Mouse (Mus musculus): Measurements from ENCODE around the gene Cd200r4. TPM values are rescaled to one million over a fixed set of nuclear protein-coding genes. Genes with fewer than 3 reads are reported as not detected.
"Not testable (repeated sequence)": the region's sequence is repeated elsewhere in the genome, so short reads cannot be mapped to it uniquely, and the experiment has no call there.

Gene Cd200r4
- polyA plus RNA-seq, 1 experiment from 2014 or later, result not detected

- CTCF ChIA-PET, result interaction anchor here (1.1 kb wide), 1 partner anchor 342 kb away, joined by 3 read pairs; no protein-coding TSS in a partner anchor
Measured at GRCm38 (mm10) chr16:44779494-44779893, 32.0 kb upstream of the Cd200r4 start.

GRCm38 (mm10) chr16:44780751-44781150, 30.8 kb upstream of the Cd200r4 start:
- DNase-seq (ENCODE audit: low read depth, low spot score), result no peak
- POLR2A ChIA-PET, result no interaction called here
- no peak for ATAC-seq
- H3K27me3 ChIP-seq, result no peaks in the 10 kb centered on the region
- TF ChIP-seq CTCF (IDR thresholded peaks at IDR 0.05), result peak; percentile 27
- CTCF ChIA-PET, result interaction anchor here (1.1 kb wide), 1 partner anchor 341 kb away, joined by 3 read pairs; no protein-coding TSS in a partner anchor
- in situ Hi-C loops (cut with MboI; ENCODE audit: low pct_unique_long_range_greater_than_20kb), result no loop called here

More at GRCm38 (mm10) chr16:44779494-44779893, 32.0 kb upstream of the Cd200r4 start:
- POLR2A ChIA-PET, result no interaction called here
- H3K27me3 ChIP-seq, result no peaks in the 10 kb centered on the region
- DNase-seq (ENCODE audit: low read depth, low spot score) (no peak), ATAC-seq (no peak)
- TF ChIP-seq CTCF (IDR thresholded peaks at IDR 0.05), result no peak
- in situ Hi-C loops (cut with MboI; ENCODE audit: low pct_unique_long_range_greater_than_20kb), result no loop called here

GRCm38 (mm10) chr16:44786934-44787333, 24.6 kb upstream of the Cd200r4 start:
- CTCF ChIA-PET, result no interaction called here
- DNase-seq (ENCODE audit: low read depth, low spot score) (no peak), ATAC-seq (no peak)
- POLR2A ChIA-PET, result no interaction called here
- TF ChIP-seq CTCF (IDR thresholded peaks at IDR 0.05), result no peak
- no peaks in the 10 kb centered on the region for H3K27me3 ChIP-seq
- in situ Hi-C loops (cut with MboI; ENCODE audit: low pct_unique_long_range_greater_than_20kb), result no loop called here

GRCm38 (mm10) chr16:44794416-44794815, 17.1 kb upstream of the Cd200r4 start:
- DNase-seq (ENCODE audit: low read depth, low spot score), result no peak
- POLR2A ChIA-PET, result no interaction called here
- no peak for ATAC-seq

GRCm38 (mm10) chr16:44805976-44806375, 5.6 kb upstream of the Cd200r4 start:
- DNase-seq (ENCODE audit: low read depth, low spot score) (no peak), ATAC-seq (no peak)
- ChIA-PET CTCF (no interaction called here), POLR2A (no interaction called here)
- no peaks in the 10 kb centered on the region for H3K27me3 ChIP-seq
- TF ChIP-seq CTCF (IDR thresholded peaks at IDR 0.05), result no peak
- in situ Hi-C loops (cut with MboI; ENCODE audit: low pct_unique_long_range_greater_than_20kb), result no loop called here

More at GRCm38 (mm10) chr16:44794416-44794815, 17.1 kb upstream of the Cd200r4 start:
- TF ChIP-seq CTCF (IDR thresholded peaks at IDR 0.05), result no peak
- H3K27me3 ChIP-seq, result no peaks in the 10 kb centered on the region
- in situ Hi-C loops (cut with MboI; ENCODE audit: low pct_unique_long_range_greater_than_20kb), result no loop called here
- CTCF ChIA-PET, result interaction anchor here (1.4 kb wide), 1 partner anchor 8 kb away, joined by 3 read pairs; no protein-coding TSS in a partner anchor

- H3K27me3 ChIP-seq; DNase-seq (ENCODE audit: low read depth, low spot score); CTCF ChIA-PET; ATAC-seq; POLR2A ChIA-PET; in situ Hi-C loops (cut with MboI; ENCODE audit: low pct_unique_long_range_greater_than_20kb): not testable (repeated sequence)
Measured at GRCm38 (mm10) chr16:44810223-44810622, 1.3 kb upstream of the Cd200r4 start.

GRCm38 (mm10) chr16:44812468-44813065, 1.0 kb downstream of the Cd200r4 start:
- in situ Hi-C loops (cut with MboI; ENCODE audit: low pct_unique_long_range_greater_than_20kb), result no loop called here

GRCm38 (mm10) chr16:44818010-44818409, 6.5 kb downstream of the Cd200r4 start:
- ChIA-PET CTCF (interaction anchor here (1.3 to 1.4 kb wide), 2 partner anchors 18 to 273 kb away, joined by 4 to 7 read pairs; no protein-coding TSS in a partner anchor), POLR2A (no interaction called here)
- no peak for TF ChIP-seq CTCF (IDR thresholded peaks at IDR 0.05)
- H3K27me3 ChIP-seq, result no peaks in the 10 kb centered on the region
- no peak for ATAC-seq
- in situ Hi-C loops (cut with MboI; ENCODE audit: low pct_unique_long_range_greater_than_20kb), result loop anchor here (5.0 kb wide), 1 partner anchor 54 kb away; no protein-coding TSS in a partner anchor
- no peak for DNase-seq (ENCODE audit: low read depth, low spot score)

More at GRCm38 (mm10) chr16:44812468-44813065, 1.0 kb downstream of the Cd200r4 start:
- DNase-seq (ENCODE audit: low read depth, low spot score) (no peak), ATAC-seq (no peak)
- H3K27me3 ChIP-seq, result no peaks in the 10 kb centered on the region
- POLR2A ChIA-PET, result no interaction called here
- CTCF ChIA-PET, result interaction anchor here (0.6 to 1.4 kb wide), 2 partner anchors 9 to 120 kb away, joined by 3 read pairs; no protein-coding TSS in a partner anchor
- TF ChIP-seq CTCF (IDR thresholded peaks at IDR 0.05), result no peak

GRCm38 (mm10) chr16:44820545-44820944, 9.0 kb downstream of the Cd200r4 start:
- TF ChIP-seq CTCF (IDR thresholded peaks at IDR 0.05), result no peak
- DNase-seq (ENCODE audit: low read depth, low spot score) (no peak), ATAC-seq (no peak)
- in situ Hi-C loops (cut with MboI; ENCODE audit: low pct_unique_long_range_greater_than_20kb), result no loop called here
- no peaks in the 10 kb centered on the region for H3K27me3 ChIP-seq
- CTCF ChIA-PET, result interaction anchor here (1.3 kb wide), 1 partner anchor 9 kb away, joined by 3 read pairs; the partner anchor contains the start of gene Cd200r4
- POLR2A ChIA-PET, result no interaction called here

- ChIA-PET POLR2A (no interaction called here), CTCF (no interaction called here)
- no peaks in the 10 kb centered on the region for H3K27me3 ChIP-seq
- no peak for ATAC-seq
- no peak for DNase-seq (ENCODE audit: low read depth, low spot score)
- in situ Hi-C loops (cut with MboI; ENCODE audit: low pct_unique_long_range_greater_than_20kb), result no loop called here
- TF ChIP-seq CTCF (IDR thresholded peaks at IDR 0.05), result no peak
Measured at GRCm38 (mm10) chr16:44832286-44832685, 20.8 kb downstream of the Cd200r4 start.

GRCm38 (mm10) chr16:44833189-44833588, 21.7 kb downstream of the Cd200r4 start:
- DNase-seq (ENCODE audit: low read depth, low spot score); ATAC-seq; in situ Hi-C loops (cut with MboI; ENCODE audit: low pct_unique_long_range_greater_than_20kb); CTCF ChIA-PET; H3K27me3 ChIP-seq: not testable (repeated sequence)
- POLR2A ChIA-PET, result interaction anchor here (0.7 kb wide), 1 partner anchor 44 kb away, joined by 3 read pairs; no protein-coding TSS in a partner anchor
